Mouse (Mus musculus): ENCODE results near the gene Il10ra.

DNA sequence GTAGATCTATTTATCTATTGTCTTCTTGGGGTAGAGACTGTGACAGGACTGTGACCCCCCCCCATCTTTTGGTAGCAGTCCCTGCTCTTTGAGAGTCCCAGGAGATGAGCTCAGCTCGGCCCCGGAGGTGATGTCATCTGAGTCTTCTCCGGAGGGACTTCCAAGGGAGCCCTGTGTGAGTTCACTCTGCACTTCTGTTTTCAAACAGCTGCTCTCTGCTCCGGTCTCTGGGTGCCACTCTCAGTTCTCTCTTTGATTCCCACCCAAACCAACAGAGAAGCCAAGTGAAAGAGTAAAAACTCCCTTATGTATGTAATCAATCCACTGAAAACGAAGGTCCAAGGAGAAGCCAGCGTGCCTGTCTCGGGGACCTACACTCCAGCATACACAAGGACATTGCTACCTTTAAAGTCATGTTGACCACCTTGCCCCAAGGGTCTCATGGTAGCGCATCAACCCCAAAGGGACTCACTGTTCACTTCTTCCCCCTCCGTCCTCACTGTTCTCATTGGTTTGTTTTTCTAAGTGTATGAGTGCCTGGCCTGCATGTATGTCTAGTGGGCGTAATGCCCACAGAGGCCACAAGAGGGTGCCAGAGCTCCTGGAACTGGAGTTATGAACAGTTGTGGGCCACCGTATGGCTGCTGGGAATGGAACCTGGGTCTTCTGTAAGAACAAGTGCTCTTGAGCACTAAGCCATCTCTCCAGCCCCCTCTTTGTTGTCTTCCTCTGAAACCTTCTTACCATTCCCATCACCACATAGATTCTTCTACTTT is 30.5 kb upstream of the Il10ra start:
- TF ChIP-seq CTCF (IDR thresholded peaks at IDR 0.05) (peak; percentile 76), EP300 (IDR thresholded peaks at IDR 0.05) (no peak)
